26 mouse cellular contexts compared by ENCODE assay signal in the genomic region with DNA sequence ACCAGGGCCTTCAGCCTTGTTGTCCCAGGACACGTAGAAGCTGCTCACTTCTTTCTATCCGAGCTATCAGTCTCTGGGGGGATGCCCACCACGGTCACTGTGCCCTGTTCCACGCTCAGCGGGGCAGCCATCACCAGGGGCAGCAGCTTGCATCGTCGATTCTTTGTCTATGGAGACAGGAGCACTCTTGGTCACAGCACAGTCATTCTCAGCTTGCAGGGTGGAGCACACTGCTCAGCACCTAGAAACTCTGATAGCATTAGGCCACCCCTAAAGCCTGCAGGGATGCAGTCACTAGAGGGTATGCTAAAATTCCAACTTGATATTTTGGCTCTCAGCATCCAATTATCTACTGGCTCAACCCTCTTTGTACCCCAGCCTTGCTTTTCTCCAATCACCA. TPM values are rescaled to one million over a fixed set of nuclear protein-coding genes. Genes with fewer than 3 reads are reported as not detected.
DNase-seq lines count a peak whose midpoint lies in the region; ATAC-seq and TF ChIP-seq lines count a peak whose summit lies in the region.
"Had no signal": no experiment of that assay in that cellular context is flagged by ENCODE, and none has a peak within 500 bp of the region (broad histone marks: within the 10 kb centered on the region; RNA-seq: fewer than 3 reads in every experiment).

No protein-coding gene starts in this region.

- no peak for TF ChIP-seq EP300 in liver, embryonic 14.5 days (IDR thresholded peaks at IDR 0.05; ENCODE audit: low read depth)

- no peak overlapping the region for H3K4me3 ChIP-seq in forebrain, embryonic 11.5 days (ENCODE audit: low read depth, low read length)
- no peak overlapping the region for H3K4me3 ChIP-seq in forebrain, embryonic 16.5 days (replicated peaks; ENCODE audit: low read length)
- no peak overlapping the region for H3K4me3 ChIP-seq in liver, embryonic 14.5 days (ENCODE audit: insufficient read depth in 1 of 2, low read depth in 2 of 2, low read length in 2 of 2)
- H3K4me3 ChIP-seq: embryonic facial prominence, embryonic 13.5 days; forebrain, embryonic 12.5 days; heart, adult 2 months; heart, embryonic 15.5 days had no signal

- no peaks in the 10 kb centered on the region for H3K4me1 ChIP-seq in forebrain, embryonic 11.5 days (replicated peaks; ENCODE audit: control insufficient read depth, insufficient read depth, low read length)
- H3K4me1 ChIP-seq in forebrain, embryonic 16.5 days (replicated peaks; ENCODE audit: control insufficient read depth, insufficient read depth, low read length), result no peaks in the 10 kb centered on the region
- peaks cover 15 to 23% of the 10 kb centered on the region in 2 experiments for H3K4me1 ChIP-seq in liver, embryonic 14.5 days (replicated peaks; ENCODE audit: control insufficient read depth in 2 of 2, insufficient read depth in 2 of 2, low read length in 1 of 2)
- H3K4me1 ChIP-seq: embryonic facial prominence, embryonic 13.5 days; forebrain, embryonic 12.5 days; heart, embryonic 15.5 days had no signal

- DNase-seq in forebrain, embryonic 11.5 days (ENCODE audit: low spot score), result peak; percentile 45
- peak; percentile 27 for DNase-seq in liver
- no peak for DNase-seq in liver, embryonic 14.5 days (ENCODE audit: low read depth in 3 of 3, low spot score in 3 of 3)
- no peak for DNase-seq in cerebellum, adult 9-10 months
- no peak for DNase-seq in kidney, postnatal 25 days
- no peak for DNase-seq in kidney, postnatal 14 days
- DNase-seq: adrenal gland, adult 8-10 months; adrenal gland, postnatal 36 days; B cell, adult 2 months; cerebellum, adult 11 months; cerebellum, adult 9-11 months; cerebellum, postnatal 36 days; forebrain, postnatal 0 days; gastrocnemius, postnatal 36 days; heart, adult 2 months had no signal

- no peaks in the 10 kb centered on the region for H3K27me3 ChIP-seq in forebrain, embryonic 11.5 days (ENCODE audit: control insufficient read depth, insufficient read depth, low read length)
- no peaks in the 10 kb centered on the region for H3K27me3 ChIP-seq in forebrain, embryonic 16.5 days (replicated peaks; ENCODE audit: control insufficient read depth, insufficient read depth, low read length)
- no peaks in the 10 kb centered on the region for H3K27me3 ChIP-seq in liver, embryonic 14.5 days (ENCODE audit: control insufficient read depth, insufficient read depth, low read length)
- H3K27me3 ChIP-seq: forebrain, embryonic 12.5 days; heart, embryonic 15.5 days had no signal

- TF ChIP-seq CTCF in liver, embryonic 14.5 days (IDR thresholded peaks at IDR 0.05; ENCODE audit: low read depth), result no peak

- 87% methylated on average over 7 of the region's 7 CpGs for WGBS in forebrain, embryonic 11.5 days
- WGBS in forebrain, embryonic 16.5 days, result 91% methylated on average over 7 of the region's 7 CpGs
- 65% methylated on average over 7 of the region's 7 CpGs for WGBS in liver, embryonic 14.5 days (ENCODE audit: insufficient replicate concordance)

- H3K9ac ChIP-seq in forebrain, embryonic 11.5 days (ENCODE audit: low read length), result no peak overlapping the region
- H3K9ac ChIP-seq in forebrain, embryonic 16.5 days (replicated peaks; ENCODE audit: low read depth, low read length), result no peak overlapping the region
- H3K9ac ChIP-seq in liver, embryonic 14.5 days (replicated peaks), result no peak overlapping the region
- H3K9ac ChIP-seq: embryonic facial prominence, embryonic 13.5 days; forebrain, embryonic 12.5 days; forebrain, postnatal 0 days; heart, embryonic 15.5 days had no signal

- H3K9me3 ChIP-seq in forebrain, embryonic 11.5 days (ENCODE audit: control insufficient read depth, low read length), result no peaks in the 10 kb centered on the region
- H3K9me3 ChIP-seq in forebrain, embryonic 16.5 days (ENCODE audit: control insufficient read depth, low read length), result no peaks in the 10 kb centered on the region
- H3K9me3 ChIP-seq in liver, embryonic 14.5 days (ENCODE audit: control insufficient read depth, low read length), result no peaks in the 10 kb centered on the region
- H3K9me3 ChIP-seq: embryonic facial prominence, embryonic 13.5 days; forebrain, embryonic 12.5 days; G1E; heart, embryonic 15.5 days had no signal

- no peak for ATAC-seq in forebrain, embryonic 11.5 days (replicated peaks; ENCODE audit: low FRiP score)
- no peak for ATAC-seq in forebrain, embryonic 16.5 days
- ATAC-seq in liver, embryonic 14.5 days (ENCODE audit: insufficient read depth), result peak; percentile 85
- peak; percentile 32 for ATAC-seq in megakaryocyte progenitor cell, adult 5-6 weeks (replicated peaks; ENCODE audit: poor library complexity)
- ATAC-seq: CD4-positive, CD25-positive, alpha-beta regulatory T cell, adult 4 months; forebrain, postnatal 0 days; hindbrain, embryonic 16.5 days; inflammation-experienced regulatory T-cells, adult 6 months had no signal

- H3K4me2 ChIP-seq in forebrain, embryonic 11.5 days (ENCODE audit: low read depth, low read length, severe bottlenecking), result no peak overlapping the region
- H3K4me2 ChIP-seq in forebrain, embryonic 16.5 days (ENCODE audit: low read length), result no peak overlapping the region
- H3K4me2 ChIP-seq in liver, embryonic 14.5 days (ENCODE audit: low read depth), result peak overlapping the region; percentile 33
- H3K4me2 ChIP-seq: embryonic facial prominence, embryonic 13.5 days; forebrain, embryonic 12.5 days; heart, embryonic 11.5 days; heart, embryonic 15.5 days had no signal

- peaks cover 9% of the 10 kb centered on the region; the same call in 1 of the 2 replicates for H3K36me3 ChIP-seq in forebrain, embryonic 11.5 days (ENCODE audit: control insufficient read depth, insufficient read depth, low read length)
- no peaks in the 10 kb centered on the region for H3K36me3 ChIP-seq in forebrain, embryonic 16.5 days (ENCODE audit: control insufficient read depth, insufficient read depth)
- peaks cover 67% of the 10 kb centered on the region for H3K36me3 ChIP-seq in liver, embryonic 14.5 days (replicated peaks; ENCODE audit: control insufficient read depth, insufficient read depth, low read depth)

- H3K27ac ChIP-seq in forebrain, embryonic 11.5 days (ENCODE audit: low read depth, low read length), result no peak overlapping the region
- no peak overlapping the region for H3K27ac ChIP-seq in forebrain, embryonic 16.5 days (ENCODE audit: low read length)
- peak overlapping the region; percentile 45 for H3K27ac ChIP-seq in liver, embryonic 14.5 days
- H3K27ac ChIP-seq: embryonic facial prominence, embryonic 13.5 days; forebrain, embryonic 12.5 days; heart, adult 2 months; heart, embryonic 15.5 days had no signal

RNA-seq across cellular contexts. Expression of a gene that starts 8.4 kb away (rescaled TPM):
- polyA plus RNA-seq in forebrain, embryonic 11.5 days (2014; fragmentation: Nextera tagmentation; extraction: Ambion mirVana), result 21.1 and 25.8 TPM in 2 replicates
- 90.7 and 106 TPM in 2 replicates for polyA plus RNA-seq in forebrain, embryonic 16.5 days (2015; fragmentation: Nextera tagmentation; extraction: Ambion mirVana)
- polyA plus RNA-seq in liver, embryonic 14.5 days (2012; rRNA removed), result 6.5 and 6.6 TPM in 2 replicates
- polyA plus RNA-seq in liver, embryonic 14.5 days (2014; fragmentation: Nextera tagmentation; extraction: Ambion mirVana), result 6.1 and 6.2 TPM in 2 replicates
- total RNA-seq in megakaryocyte progenitor cell, adult 5-6 weeks (2015), result not detected in 2 replicates
- not detected in 2 replicates for total RNA-seq in megakaryocyte progenitor cell, adult 5-6 weeks (2017)
- total RNA-seq: G1E had no signal
- polyA plus RNA-seq: CD4-positive, CD25-positive, alpha-beta regulatory T cell, adult 4 months; inflammation-experienced regulatory T-cells, adult 6 months had no signal

RNA-seq across cellular contexts. Expression of a gene that starts 26.6 kb away (rescaled TPM):
- 87.5 and 102 TPM in 2 replicates for polyA plus RNA-seq in forebrain, embryonic 11.5 days (2014; fragmentation: Nextera tagmentation; extraction: Ambion mirVana)
- polyA plus RNA-seq in forebrain, embryonic 16.5 days (2015; fragmentation: Nextera tagmentation; extraction: Ambion mirVana), result 115 and 130 TPM in 2 replicates
- 14.6 and 19.3 TPM in 2 replicates for polyA plus RNA-seq in liver, embryonic 14.5 days (2012; rRNA removed)
- polyA plus RNA-seq in liver, embryonic 14.5 days (2014; fragmentation: Nextera tagmentation; extraction: Ambion mirVana), result 29.8 and 32.3 TPM in 2 replicates
- total RNA-seq in megakaryocyte progenitor cell, adult 5-6 weeks (2015), result 54.3 and 60.0 TPM in 2 replicates
- 72.6 and 83.2 TPM in 2 replicates for total RNA-seq in megakaryocyte progenitor cell, adult 5-6 weeks (2017)

RNA-seq across cellular contexts. Expression of a gene that starts 26.8 kb away (rescaled TPM):
- 75.8 and 82.0 TPM in 2 replicates for polyA plus RNA-seq in forebrain, embryonic 11.5 days (2014; fragmentation: Nextera tagmentation; extraction: Ambion mirVana)
- polyA plus RNA-seq in forebrain, embryonic 16.5 days (2015; fragmentation: Nextera tagmentation; extraction: Ambion mirVana), result 21.1 and 23.7 TPM in 2 replicates
- 40.7 and 45.8 TPM in 2 replicates for polyA plus RNA-seq in liver, embryonic 14.5 days (2012; rRNA removed)
- polyA plus RNA-seq in liver, embryonic 14.5 days (2014; fragmentation: Nextera tagmentation; extraction: Ambion mirVana), result 40.6 and 45.4 TPM in 2 replicates
- 85.4 and 93.9 TPM in 2 replicates for total RNA-seq in megakaryocyte progenitor cell, adult 5-6 weeks (2015)
- 110 and 121 TPM in 2 replicates for total RNA-seq in megakaryocyte progenitor cell, adult 5-6 weeks (2017)

RNA-seq across cellular contexts. Expression of a gene that starts 51.4 kb away (rescaled TPM):
- 23.9 and 28.2 TPM in 2 replicates for polyA plus RNA-seq in forebrain, embryonic 11.5 days (2014; fragmentation: Nextera tagmentation; extraction: Ambion mirVana)
- polyA plus RNA-seq in forebrain, embryonic 16.5 days (2015; fragmentation: Nextera tagmentation; extraction: Ambion mirVana), result 27.8 and 32.5 TPM in 2 replicates
- 20.5 and 23.6 TPM in 2 replicates for polyA plus RNA-seq in liver, embryonic 14.5 days (2012; rRNA removed)
- 10.1 and 11.0 TPM in 2 replicates for polyA plus RNA-seq in liver, embryonic 14.5 days (2014; fragmentation: Nextera tagmentation; extraction: Ambion mirVana)
- total RNA-seq in megakaryocyte progenitor cell, adult 5-6 weeks (2015), result 23.1 and 27.0 TPM in 2 replicates
- total RNA-seq in megakaryocyte progenitor cell, adult 5-6 weeks (2017), result 23.2 and 36.1 TPM in 2 replicates

RNA-seq across cellular contexts. Expression of a gene that starts 51.4 kb away (rescaled TPM):
- not detected in 2 replicates for polyA plus RNA-seq in forebrain, embryonic 11.5 days (2014; fragmentation: Nextera tagmentation; extraction: Ambion mirVana)
- not detected in 2 replicates for polyA plus RNA-seq in forebrain, embryonic 16.5 days (2015; fragmentation: Nextera tagmentation; extraction: Ambion mirVana)
- not detected in 2 replicates for polyA plus RNA-seq in liver, embryonic 14.5 days (2012; rRNA removed)
- polyA plus RNA-seq in liver, embryonic 14.5 days (2014; fragmentation: Nextera tagmentation; extraction: Ambion mirVana), result not detected in 2 replicates
- not detected in 2 replicates for total RNA-seq in megakaryocyte progenitor cell, adult 5-6 weeks (2015)
- not detected in 2 replicates for total RNA-seq in megakaryocyte progenitor cell, adult 5-6 weeks (2017)
- total RNA-seq: forebrain, postnatal 0 days; G1E had no signal
- polyA plus RNA-seq: CD4-positive, CD25-positive, alpha-beta regulatory T cell, adult 4 months; embryonic facial prominence, embryonic 13.5 days; forebrain, embryonic 12.5 days; forebrain, postnatal 0 days; G1E; heart, adult 2 months; heart, embryonic 11.5 days; heart, embryonic 15.5 days; hindbrain, embryonic 11.5 days; hindbrain, embryonic 16.5 days; inflammation-experienced regulatory T-cells, adult 6 months had no signal

Comparison
In these comparisons a context has a peak if more than half of its experiments do, and no peak if none do; other contexts are left out.
1. DNase-seq: peak in forebrain, embryonic 11.5 days (single experiment) and liver (single experiment); none in liver, embryonic 14.5 days (0 of 3), cerebellum, adult 9-10 months (single experiment), kidney, postnatal 25 days (0 of 2) and kidney, postnatal 14 days (single experiment).
2. ATAC-seq: peak in liver, embryonic 14.5 days (single experiment) and megakaryocyte progenitor cell, adult 5-6 weeks (single experiment); none in forebrain, embryonic 11.5 days (single experiment) and forebrain, embryonic 16.5 days (single experiment).